Mouse (Mus musculus): ENCODE measurements around the gene Tmem252. TPM values are rescaled to one million over a fixed set of nuclear protein-coding genes. Genes with fewer than 3 reads are reported as not detected.

Tmem252 gene
- polyA plus RNA-seq, 1 experiment from 2014 or later, result 17.5 TPM

GRCm38 (mm10) chr19:24673331-24673730 lies 477 bp upstream of the Tmem252 start:
- 0 out of 2 replicates have a peak overlapping the region, but pooled peaks have one; percentile 36 for H3K4me2 ChIP-seq (ENCODE audit: low read length)
- H3K27me3 ChIP-seq (ENCODE audit: insufficient read depth, low read length), result no peaks in the 10 kb centered on the region
- no peaks in the 10 kb centered on the region for H3K36me3 ChIP-seq (ENCODE audit: insufficient read depth, low read length)
- H3K27ac ChIP-seq, result peak overlapping the region; percentile 77
- H3K4me3 ChIP-seq (replicated peaks; ENCODE audit: low read depth, low read length), result no peak overlapping the region
- 63% methylated on average over 10 of the region's 10 CpGs for WGBS
- no peaks in the 10 kb centered on the region for H3K9me3 ChIP-seq (replicated peaks; ENCODE audit: low read length)
- H3K4me1 ChIP-seq (replicated peaks; ENCODE audit: insufficient read depth, low read length), result peaks cover 28% of the 10 kb centered on the region
- TF ChIP-seq CTCF (IDR thresholded peaks at IDR 0.05; ENCODE audit: low read depth), result no peak
- no peak overlapping the region for H3K9ac ChIP-seq (ENCODE audit: low read depth, low read length)
- ATAC-seq (replicated peaks; ENCODE audit: low FRiP score, low read depth) (no peak), DNase-seq (ENCODE audit: low spot score) (no peak)

DNA sequence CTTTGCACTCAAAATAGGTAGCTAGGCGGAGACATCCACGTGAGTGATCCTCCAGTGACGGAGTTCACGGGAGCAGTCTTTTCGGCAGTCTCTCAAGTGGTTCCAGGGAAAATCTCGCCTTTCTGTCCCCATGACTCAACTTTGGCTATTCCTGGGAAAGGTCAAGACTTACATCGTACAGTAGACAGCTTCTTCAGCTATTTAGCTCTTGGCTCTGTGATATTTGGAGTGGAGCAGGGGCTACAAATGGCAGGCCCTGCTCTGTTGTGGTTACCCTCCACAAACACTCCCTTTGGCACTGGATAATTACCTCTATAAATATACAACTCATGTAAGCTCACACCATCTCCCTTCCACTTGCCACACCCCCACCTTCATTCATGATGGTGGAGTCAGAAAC lies 2.6 kb downstream of the Tmem252 start:
- H3K4me2 ChIP-seq (ENCODE audit: low read length), result peak overlapping the region; percentile 6; the same call in 1 of the 2 replicates
- ATAC-seq (replicated peaks; ENCODE audit: low FRiP score, low read depth), result no peak

GRCm38 (mm10) chr19:24677242-24677984 lies 3.6 kb downstream of the Tmem252 start:
- 72% methylated on average over 8 of the region's 8 CpGs for WGBS
- H3K9ac ChIP-seq (ENCODE audit: low read depth, low read length), result no peak overlapping the region
- H3K27me3 ChIP-seq (ENCODE audit: insufficient read depth, low read length), result no peaks in the 10 kb centered on the region
- H3K4me3 ChIP-seq (replicated peaks; ENCODE audit: low read depth, low read length), result no peak overlapping the region
- H3K4me1 ChIP-seq (replicated peaks; ENCODE audit: insufficient read depth, low read length), result peaks cover 16% of the 10 kb centered on the region
- ATAC-seq (replicated peaks; ENCODE audit: low FRiP score, low read depth) (no peak), DNase-seq (ENCODE audit: low spot score) (no peak)
- H3K9me3 ChIP-seq (replicated peaks; ENCODE audit: low read length), result no peaks in the 10 kb centered on the region
- H3K36me3 ChIP-seq (ENCODE audit: insufficient read depth, low read length), result no peaks in the 10 kb centered on the region
- peak overlapping the region; percentile 6; the same call in 1 of the 2 replicates for H3K4me2 ChIP-seq (ENCODE audit: low read length)
- no peak for TF ChIP-seq CTCF (IDR thresholded peaks at IDR 0.05; ENCODE audit: low read depth)
- H3K27ac ChIP-seq, result no peak overlapping the region

More for the DNA sequence above, 2.6 kb downstream of the Tmem252 start:
- WGBS, result 63% methylated on average over 7 of the region's 7 CpGs
- no peaks in the 10 kb centered on the region for H3K27me3 ChIP-seq (ENCODE audit: insufficient read depth, low read length)
- no peak overlapping the region for H3K27ac ChIP-seq
- TF ChIP-seq CTCF (IDR thresholded peaks at IDR 0.05; ENCODE audit: low read depth), result no peak
- no peak overlapping the region for H3K9ac ChIP-seq (ENCODE audit: low read depth, low read length)
- DNase-seq (ENCODE audit: low spot score), result no peak
- H3K4me3 ChIP-seq (replicated peaks; ENCODE audit: low read depth, low read length), result no peak overlapping the region; the same call in 1 of the 2 replicates
- no peaks in the 10 kb centered on the region for H3K36me3 ChIP-seq (ENCODE audit: insufficient read depth, low read length)
- no peaks in the 10 kb centered on the region for H3K9me3 ChIP-seq (replicated peaks; ENCODE audit: low read length)
- peaks cover 26% of the 10 kb centered on the region for H3K4me1 ChIP-seq (replicated peaks; ENCODE audit: insufficient read depth, low read length)

GRCm38 (mm10) chr19:24683016-24683720 lies 9.4 kb downstream of the Tmem252 start:
- H3K4me3 ChIP-seq (replicated peaks; ENCODE audit: low read depth, low read length), result no peak overlapping the region
- no peak for DNase-seq (ENCODE audit: low spot score)
- H3K9ac ChIP-seq (ENCODE audit: low read depth, low read length), result no peak overlapping the region
- no peaks in the 10 kb centered on the region for H3K27me3 ChIP-seq (ENCODE audit: insufficient read depth, low read length)
- no peak overlapping the region for H3K4me2 ChIP-seq (ENCODE audit: low read length)
- TF ChIP-seq CTCF (IDR thresholded peaks at IDR 0.05; ENCODE audit: low read depth), result no peak
- H3K27ac ChIP-seq, result no peak overlapping the region
- no peaks in the 10 kb centered on the region for H3K9me3 ChIP-seq (replicated peaks; ENCODE audit: low read length)
- H3K4me1 ChIP-seq (replicated peaks; ENCODE audit: insufficient read depth, low read length), result no peaks in the 10 kb centered on the region
- ATAC-seq (replicated peaks; ENCODE audit: low FRiP score, low read depth), result peak; percentile 47; the same call in 1 of the 2 replicates
- 46% methylated on average over 12 of the region's 12 CpGs for WGBS
- H3K36me3 ChIP-seq (ENCODE audit: insufficient read depth, low read length), result no peaks in the 10 kb centered on the region

- Histone ChIP-seq H3K27me3 (ENCODE audit: insufficient read depth, low read length) (no peaks in the 10 kb centered on the region), H3K27ac (no peak overlapping the region), H3K36me3 (ENCODE audit: insufficient read depth, low read length) (no peaks in the 10 kb centered on the region), H3K4me2 (ENCODE audit: low read length) (no peak overlapping the region), H3K4me1 (replicated peaks; ENCODE audit: insufficient read depth, low read length) (no peaks in the 10 kb centered on the region), H3K9ac (ENCODE audit: low read depth, low read length) (no peak overlapping the region), H3K4me3 (replicated peaks; ENCODE audit: low read depth, low read length) (no peak overlapping the region), H3K9me3 (replicated peaks; ENCODE audit: low read length) (no peaks in the 10 kb centered on the region)
- DNase-seq (ENCODE audit: low spot score) (no peak), ATAC-seq (replicated peaks; ENCODE audit: low FRiP score, low read depth) (no peak)
- 85% methylated on average over 10 of the region's 10 CpGs for WGBS
- no peak for TF ChIP-seq CTCF (IDR thresholded peaks at IDR 0.05; ENCODE audit: low read depth)
Observed at GRCm38 (mm10) chr19:24686411-24686810, 12.6 kb downstream of the Tmem252 start.

- no peak overlapping the region for H3K27ac ChIP-seq
- ATAC-seq (replicated peaks; ENCODE audit: low FRiP score, low read depth) (no peak), DNase-seq (ENCODE audit: low spot score) (no peak)
- H3K4me1 ChIP-seq (replicated peaks; ENCODE audit: insufficient read depth, low read length), result no peaks in the 10 kb centered on the region
- TF ChIP-seq CTCF (IDR thresholded peaks at IDR 0.05; ENCODE audit: low read depth), result no peak
- H3K9ac ChIP-seq (ENCODE audit: low read depth, low read length), result no peak overlapping the region
- 81% methylated on average over 6 of the region's 6 CpGs for WGBS
- H3K27me3 ChIP-seq (ENCODE audit: insufficient read depth, low read length), result no peaks in the 10 kb centered on the region
- no peaks in the 10 kb centered on the region for H3K9me3 ChIP-seq (replicated peaks; ENCODE audit: low read length)
- H3K36me3 ChIP-seq (ENCODE audit: insufficient read depth, low read length), result no peaks in the 10 kb centered on the region
- no peak overlapping the region for H3K4me2 ChIP-seq (ENCODE audit: low read length)
- no peak overlapping the region for H3K4me3 ChIP-seq (replicated peaks; ENCODE audit: low read depth, low read length)
Observed at GRCm38 (mm10) chr19:24688327-24688726, 14.5 kb downstream of the Tmem252 start.

Data from kidney, postnatal 0 days (tissue).